Mouse (Mus musculus): ENCODE measurements around the gene Hoxa1.

Gene Hoxa1

DNA sequence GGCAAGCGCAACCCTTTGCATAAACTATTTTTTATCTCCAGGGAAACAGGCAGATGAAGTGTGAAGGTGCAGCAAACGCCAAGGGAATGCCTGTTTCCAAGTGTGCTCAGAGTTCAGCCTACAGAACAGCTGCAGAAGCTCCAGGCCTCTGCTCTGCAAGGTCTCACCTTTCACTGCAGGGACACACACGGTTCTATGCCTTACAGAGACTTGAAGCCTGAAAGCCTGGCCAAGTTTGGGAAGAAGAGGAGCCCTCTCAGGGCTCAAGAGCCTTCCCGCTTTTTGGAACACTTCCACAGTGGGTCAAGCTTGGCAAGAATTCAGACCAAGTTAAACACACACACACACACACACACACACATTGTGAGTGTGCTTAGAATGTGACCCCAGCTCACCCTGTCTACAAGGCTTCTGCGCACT lies 31.1 kb upstream of the Hoxa1 start:
- no peak for DNase-seq

DNA sequence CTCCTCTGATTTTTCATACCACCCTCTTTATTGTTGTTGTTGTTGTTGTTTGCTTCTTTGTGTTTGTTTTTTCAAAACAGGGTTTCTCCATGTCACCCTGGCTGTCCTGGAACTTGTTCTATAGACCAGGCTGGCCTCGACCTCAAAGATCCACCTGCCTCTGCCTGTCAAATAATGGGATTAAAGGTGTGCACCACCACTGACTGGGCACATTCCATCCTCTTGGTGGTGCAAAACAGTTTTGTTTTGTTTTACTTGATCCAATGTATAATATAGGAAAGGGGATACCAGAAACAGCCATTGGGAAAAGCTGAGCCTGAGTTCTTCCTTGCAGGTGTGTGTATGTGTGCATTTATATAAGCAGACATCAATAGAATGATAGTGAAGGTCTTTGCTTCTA lies 28.4 kb upstream of the Hoxa1 start:
- DNase-seq: no peak

DNA sequence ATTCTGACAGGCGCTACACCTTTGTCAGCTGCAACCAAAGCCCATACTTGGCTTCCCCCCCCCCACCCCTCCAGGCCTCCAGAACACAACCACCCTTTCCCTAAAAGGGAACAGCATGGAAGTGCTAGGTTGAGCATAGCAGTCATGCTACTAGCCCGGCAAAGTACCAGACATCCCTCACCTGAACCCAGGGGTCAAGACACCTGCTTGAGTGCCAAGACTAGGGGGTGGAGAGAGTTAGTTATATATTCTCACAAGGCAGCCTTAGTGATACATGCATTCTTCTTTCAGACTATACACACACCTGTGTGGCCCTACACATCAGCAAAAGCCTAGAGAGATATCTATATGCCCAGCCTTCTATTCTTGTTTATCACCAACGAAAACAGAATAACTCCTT lies 27.7 kb upstream of the Hoxa1 start:
- DNase-seq: no peak

DNA sequence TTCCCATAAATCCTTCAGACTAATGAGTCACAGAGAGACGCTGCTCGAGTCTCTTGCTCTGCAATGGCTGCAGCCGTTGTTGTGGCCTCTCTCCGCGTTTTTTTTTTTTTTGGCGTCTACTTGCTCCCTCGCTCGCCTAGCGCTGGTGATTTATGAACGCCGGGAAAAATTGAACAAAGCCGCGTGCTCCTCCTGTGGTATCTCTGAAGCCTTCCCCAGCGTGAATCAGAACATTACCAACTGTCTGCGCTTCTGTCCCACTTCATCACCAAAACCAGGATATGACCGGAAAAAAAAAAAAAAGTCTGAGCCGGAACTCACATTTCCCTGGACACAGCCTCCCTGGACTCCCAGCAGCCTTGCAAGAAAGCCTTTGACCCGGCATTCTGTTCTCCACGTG lies 27.1 kb upstream of the Hoxa1 start:
- no peak for DNase-seq

DNA sequence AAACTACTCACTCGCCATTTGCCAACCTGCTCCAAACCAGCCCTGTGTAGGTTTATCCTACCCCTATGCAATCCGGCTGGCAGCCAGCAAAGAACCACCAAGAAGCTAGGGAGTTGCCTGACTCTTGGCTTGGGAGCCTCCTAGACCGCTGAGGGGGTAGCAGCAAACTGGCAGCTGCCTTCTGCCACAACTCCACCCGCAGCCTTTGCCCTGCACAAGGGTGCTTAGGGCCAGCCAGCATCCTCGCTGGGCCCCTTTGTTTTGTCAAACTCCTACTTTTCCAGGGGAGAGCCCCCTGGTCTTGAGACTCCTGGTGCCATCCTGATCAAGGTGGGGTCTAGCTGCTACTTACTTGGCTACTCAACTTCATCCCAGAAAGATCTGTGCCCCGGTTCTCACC lies 26.6 kb upstream of the Hoxa1 start:
- no peak for DNase-seq

DNA sequence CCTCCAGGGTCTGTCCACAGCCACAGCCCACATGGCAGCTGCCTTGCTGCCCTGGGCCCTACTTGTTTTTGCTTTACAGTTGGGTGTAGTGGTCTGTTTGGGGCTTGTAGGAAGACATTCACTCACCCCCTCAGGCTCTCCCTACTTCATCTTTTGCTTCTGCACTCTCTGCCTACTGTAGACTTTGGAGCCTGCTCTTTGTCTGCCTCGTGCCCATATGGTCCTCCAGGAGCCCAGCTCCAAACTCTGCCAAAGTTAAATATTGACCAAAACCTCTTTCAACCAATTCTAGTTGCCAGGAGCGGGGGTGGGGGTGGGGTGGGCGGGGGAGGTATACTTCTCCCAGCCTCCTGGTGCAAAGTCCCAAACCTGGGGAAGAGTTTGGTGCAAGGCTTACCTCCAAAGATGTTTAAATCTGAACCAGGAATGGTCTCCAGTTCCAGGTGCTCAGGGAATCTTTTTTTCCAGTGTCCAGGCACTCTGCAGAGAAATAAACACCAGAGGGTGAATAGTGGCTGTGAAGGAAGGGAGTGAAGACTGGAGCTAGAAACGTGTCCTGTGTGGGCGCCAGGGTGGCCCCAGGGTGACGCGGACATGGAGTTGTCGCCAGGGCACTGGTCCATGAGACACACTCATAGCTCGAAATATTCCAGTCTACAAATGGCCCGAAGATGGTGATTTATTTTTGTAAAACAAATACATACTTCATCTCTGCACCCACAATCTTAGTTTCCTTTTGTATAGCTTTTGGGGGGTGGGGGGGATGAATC lies 25.4 kb upstream of the Hoxa1 start:
- DNase-seq: no peak

DNA sequence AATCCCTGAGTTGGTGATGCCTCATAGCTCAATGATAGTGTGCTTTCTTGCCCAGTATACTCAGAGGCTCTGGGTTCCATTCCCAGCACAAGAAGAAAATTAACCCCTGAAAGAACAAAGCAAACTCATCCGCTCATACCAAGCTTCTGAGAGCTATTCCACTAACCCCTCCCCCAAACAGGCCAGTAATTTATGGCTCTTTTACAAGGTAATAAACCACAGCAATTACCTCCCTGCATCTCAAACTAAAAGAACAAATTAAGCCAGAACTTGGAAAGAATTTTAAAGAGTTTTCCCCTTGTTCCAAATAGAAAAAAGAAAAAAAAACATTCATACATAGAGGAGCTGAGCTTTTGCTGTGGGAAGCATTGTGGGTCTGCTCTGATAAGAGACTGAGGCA lies 24.7 kb upstream of the Hoxa1 start:
- DNase-seq: no peak

DNA sequence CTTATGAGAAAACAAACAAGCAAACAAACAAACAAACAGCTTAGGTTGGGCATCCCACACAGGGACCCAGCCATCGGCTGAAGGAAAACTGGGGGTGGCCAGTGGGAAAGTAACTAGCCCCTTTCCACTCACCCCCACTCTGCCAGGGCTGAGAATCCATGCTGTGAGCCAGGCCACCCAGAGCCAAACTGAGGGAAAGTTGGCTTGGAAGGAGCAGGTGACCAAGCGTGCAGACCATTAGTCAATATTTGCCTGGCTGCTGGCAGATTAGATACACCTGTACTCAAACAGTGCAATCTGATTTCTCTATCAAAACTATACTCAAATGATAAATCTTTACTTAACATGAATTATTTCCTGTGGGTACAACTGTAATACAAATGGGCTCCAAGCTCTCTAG lies 23.9 kb upstream of the Hoxa1 start:
- no peak for DNase-seq

DNA sequence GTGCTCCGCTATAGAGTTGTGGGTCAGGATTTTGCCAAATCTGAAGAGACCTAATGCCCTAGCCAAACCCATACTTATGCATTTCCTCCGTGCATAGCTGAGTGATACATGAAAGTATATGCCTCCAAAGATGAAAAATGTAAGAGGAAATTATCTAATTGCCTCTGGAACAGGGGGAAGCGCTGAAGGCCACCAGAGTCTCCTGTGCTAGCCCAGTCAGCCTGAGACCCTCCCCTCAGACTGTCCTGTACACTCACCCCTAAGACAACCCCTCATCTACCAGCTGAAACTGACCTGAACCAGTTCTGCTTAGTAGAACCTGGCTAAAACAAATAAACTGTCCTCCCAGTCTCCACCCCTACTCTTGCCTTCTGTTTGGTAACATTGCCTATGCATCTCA lies 22.6 kb upstream of the Hoxa1 start:
- DNase-seq: no peak

DNA sequence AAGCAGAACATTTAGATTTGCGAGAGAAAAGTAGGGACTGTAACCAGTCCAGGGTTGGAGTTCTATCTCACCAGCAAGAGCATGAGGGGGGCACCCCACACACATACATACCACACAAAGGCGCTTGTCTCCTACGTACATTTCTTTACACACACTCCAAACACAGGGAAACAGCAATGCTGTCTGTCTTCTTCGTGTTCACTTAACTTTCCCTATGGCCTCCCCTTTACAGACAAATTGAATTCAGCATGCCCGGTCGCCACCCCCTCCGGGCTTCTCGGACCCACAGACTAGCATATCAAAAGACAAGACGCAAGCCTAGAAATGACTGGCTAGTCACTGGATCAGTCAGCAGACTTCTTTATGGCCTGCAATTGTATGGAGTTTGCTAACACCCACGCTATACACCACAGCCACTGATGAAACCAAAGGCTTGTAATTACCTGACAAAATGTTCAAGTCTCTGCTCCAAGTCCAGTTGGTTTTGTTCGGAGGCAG lies 22.1 kb upstream of the Hoxa1 start:
- no peak for DNase-seq

DNA sequence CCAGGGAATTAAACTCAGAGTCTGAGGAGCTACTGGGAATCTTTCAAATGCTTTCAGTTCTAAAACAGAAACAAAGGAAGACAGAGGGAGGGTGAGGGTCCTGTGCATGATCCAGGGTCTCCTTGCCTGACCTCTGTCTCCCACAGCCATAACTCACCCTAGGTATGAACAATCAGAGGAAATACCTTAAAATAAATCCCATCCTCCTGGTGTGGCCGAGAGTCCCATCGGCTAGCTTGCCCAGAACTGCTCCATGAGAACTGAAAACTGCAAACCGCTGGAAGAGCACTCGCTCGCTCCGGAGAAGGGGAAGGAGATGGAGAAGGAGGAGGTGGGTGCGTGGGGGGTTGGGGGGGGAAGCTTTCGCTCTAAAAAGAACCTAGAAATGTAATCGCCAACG lies 21.6 kb upstream of the Hoxa1 start:
- DNase-seq: no peak

DNA sequence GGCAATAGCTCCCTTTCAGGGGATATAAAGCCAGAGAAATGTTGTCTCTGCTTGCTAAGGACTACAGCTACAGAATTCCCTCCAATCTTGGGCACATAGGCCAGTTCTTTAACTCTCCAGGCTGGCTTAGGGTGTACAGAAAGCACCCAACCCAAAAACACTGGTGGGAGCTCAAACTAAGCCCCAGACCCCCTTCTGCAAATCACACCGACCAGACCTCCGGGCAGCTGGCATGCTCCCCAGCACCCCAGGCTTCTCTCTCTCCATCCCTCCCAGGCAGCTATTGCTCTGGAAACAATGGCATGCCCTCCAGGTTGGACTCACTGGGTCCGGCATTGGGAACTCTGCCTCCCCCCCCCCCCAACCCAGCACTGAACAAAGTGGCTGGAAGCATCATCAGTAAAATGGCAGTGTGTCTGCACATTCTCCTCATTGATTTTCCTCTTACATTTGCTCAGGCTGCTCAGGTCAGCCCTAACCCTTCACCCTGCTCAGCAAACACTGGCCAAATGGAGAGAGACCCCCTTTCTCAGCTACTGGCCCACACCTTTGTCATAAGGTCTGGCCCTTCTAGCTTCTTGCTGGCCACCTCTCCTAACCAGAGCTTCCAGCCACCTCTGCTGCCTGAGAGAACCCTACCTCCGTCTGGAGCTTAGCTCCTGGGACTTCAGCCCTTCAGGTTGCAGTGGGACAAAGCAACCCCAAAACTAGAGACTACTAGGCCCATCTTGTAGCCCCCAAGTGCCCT lies 21.0 kb upstream of the Hoxa1 start:
- no peak for DNase-seq

DNA sequence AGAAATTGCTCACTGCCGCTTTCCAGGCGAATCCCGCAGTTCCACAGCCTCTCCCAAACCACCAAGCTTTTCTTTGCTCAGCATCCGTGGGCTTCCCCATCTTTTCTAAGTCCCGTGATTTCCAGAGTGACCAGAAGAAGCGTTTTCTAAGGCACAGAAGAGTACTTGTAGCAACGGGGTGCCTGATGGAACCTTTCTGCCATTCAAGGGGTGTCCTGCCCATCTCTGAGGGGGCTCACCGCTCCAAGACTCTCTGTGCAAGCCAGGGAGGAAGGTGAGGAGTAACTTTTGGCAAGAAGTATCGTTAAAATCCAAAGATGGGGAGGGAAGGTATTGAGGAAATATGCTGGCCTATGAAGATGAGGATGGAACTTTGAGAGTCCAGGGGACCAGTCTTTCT lies 19.7 kb upstream of the Hoxa1 start:
- DNase-seq: no peak

DNA sequence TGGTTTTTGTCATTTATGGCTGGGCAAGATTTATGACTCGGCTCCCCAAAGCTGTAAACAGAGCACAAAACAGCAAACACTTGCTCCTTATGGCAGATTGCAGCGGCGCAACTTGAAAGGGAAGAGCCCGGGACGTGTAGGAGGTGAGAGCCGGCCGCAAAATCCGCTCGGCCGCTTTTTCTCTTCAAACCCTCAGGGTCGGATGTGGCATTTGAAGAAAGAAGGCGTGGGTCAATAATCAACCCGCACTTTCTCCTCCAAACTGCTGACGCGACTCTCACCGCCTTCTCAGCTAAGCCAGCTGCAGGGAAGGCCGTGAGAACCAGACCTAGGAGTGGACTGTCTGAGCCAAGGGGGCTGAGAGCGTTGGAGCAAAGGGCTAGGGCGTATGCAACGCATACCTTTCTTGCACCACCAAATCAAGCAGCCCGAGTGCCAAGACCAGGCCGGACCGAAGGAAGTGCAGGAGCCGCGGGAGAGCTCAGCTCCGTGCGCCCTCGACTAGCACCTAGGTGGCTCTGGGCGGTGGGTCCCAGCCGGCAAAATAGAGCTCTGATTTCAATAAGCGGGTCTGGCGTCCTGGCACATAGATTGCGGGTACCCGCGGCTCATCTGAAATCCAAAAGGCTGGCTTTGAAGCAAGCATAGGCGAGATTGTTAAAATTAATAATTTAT lies 19.1 kb upstream of the Hoxa1 start, which contains the start of gene 5730596B20Rik:
Gene 5730596B20Rik (plus strand): TSS at position 438 of the 675 bp plus-strand sequence.
- DNase-seq: no peak

DNA sequence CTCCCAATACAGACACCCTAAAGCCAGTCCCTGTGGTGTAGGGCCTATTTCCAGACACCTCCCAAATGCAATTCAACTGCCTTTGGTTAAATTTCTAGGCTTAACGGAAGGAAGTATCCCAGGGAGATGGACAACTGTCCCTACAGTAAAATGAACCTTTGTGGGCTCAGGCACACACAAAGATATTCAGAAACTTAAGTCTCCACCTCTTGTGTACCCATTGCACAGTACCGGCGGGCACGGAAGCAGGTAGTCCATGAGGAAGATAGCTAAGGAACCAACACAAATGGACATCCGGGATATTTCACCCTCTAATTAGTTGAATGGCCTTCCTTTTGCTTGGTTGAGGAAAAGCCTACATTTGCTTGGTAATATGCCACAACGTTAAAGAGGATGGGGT lies 18.3 kb upstream of the Hoxa1 start:
- no peak for DNase-seq

DNA sequence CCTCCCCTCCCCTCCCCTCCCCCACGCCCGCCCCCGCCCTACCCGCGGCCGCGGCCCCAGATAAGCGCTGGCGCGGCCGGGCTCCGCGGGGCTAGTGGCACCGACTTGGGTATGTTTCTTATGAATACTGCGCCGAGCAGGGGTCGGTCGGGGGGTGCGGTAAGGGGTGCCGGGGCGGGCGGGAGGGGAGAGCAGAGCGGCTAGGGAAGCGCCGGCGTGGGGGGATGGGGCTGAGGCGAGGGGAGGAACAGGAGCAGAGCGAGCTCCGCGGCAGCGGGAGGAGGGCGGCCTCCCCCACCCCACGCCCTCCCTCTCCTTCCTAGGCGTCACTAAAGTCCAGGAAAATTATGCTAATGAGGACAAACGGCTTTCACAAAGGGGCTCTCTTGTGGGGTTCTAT lies 17.7 kb upstream of the Hoxa1 start:
- DNase-seq: no peak

GRCm38 (mm10) chr6:52174968-52175751 lies 17.0 kb upstream of the Hoxa1 start:
- no peak for DNase-seq

DNA sequence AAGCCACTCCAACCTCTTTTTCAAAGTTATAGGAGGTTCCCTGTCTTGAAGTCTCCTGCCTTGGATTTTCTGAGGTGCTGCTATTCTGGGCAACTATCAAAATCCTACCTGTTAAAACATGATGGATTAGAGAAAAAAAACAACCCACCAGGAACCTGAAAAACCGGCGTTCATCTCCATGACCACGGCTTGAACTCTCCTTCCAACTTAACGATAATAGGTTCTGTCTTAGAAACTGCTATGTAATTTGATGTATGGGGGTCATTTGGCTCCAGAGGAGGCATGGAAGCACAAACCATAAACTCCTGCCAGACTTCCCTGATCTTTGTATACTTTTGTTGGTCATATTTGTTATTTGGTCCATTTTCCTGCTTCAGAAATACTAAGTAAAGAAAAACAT lies 15.5 kb upstream of the Hoxa1 start:
- no peak for DNase-seq

DNA sequence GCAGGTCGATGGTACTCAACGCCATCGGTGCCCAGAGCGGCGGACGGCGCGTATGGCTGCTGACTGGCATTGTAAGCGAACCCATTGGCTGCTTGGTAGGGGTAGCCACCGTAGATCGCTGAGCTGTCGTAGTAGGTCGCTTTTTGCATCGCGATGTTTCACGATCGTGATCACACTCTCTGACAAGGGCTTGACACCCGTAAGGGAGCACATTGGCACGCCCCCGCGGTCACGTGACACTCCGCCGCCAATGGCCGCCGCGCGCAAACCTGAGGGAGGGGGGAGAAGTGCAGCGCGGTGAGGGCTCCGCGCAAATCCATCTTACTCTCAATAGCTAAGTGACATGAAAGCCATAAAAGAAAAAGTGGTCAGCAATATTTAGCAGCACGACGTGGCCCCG lies 14.4 kb upstream of the Hoxa1 start:
- DNase-seq: no peak

- no peak for DNase-seq
These were observed 13.8 kb upstream of the Hoxa1 start for GRCm38 (mm10) chr6:52171938-52172337.

DNA sequence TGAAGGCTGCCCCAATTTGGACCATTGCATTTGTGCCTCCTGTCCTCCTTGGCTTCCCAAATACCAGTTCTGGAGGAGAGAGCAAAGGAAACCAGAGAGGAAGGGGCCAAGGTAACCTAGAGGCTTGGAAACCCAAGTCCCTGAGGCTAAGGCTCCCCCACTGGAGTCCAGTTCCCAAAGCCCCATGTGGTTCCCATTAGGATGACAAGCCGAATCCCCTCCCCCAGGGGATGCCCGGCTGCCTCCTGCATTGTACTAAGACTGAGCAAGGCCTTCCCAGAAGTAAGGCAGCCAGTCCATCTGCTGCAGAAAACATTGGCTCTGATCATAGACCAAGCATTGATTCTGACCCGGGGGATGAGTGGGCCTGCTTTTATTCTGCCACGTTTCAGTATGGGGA lies 13.2 kb upstream of the Hoxa1 start:
- DNase-seq: no peak

DNA sequence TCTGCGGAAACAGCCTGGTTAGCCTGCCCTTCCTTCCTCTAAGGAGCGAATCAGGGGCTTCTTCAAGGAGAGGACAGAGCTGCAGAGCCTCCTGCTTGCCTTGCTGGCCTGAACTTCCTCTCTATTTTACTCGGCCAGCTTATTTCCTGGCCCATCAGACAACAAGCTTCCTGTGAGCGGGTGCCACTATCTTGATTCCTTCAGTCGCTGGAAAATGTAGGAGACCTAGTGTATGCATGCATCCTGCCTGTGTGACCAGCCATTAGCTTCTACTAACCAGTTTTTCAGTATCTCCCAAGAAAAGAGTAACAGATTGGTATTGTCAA lies 12.7 kb upstream of the Hoxa1 start:
- DNase-seq: no peak

All from right cerebral cortex, postnatal 4 days (tissue).